In genomic region chr6:31077779-31078178, GRCm38 (mm10) we compare ENCODE assay signal across 12 mouse cellular contexts.
DNase-seq lines count a peak whose midpoint lies in the region; ATAC-seq and TF ChIP-seq lines count a peak whose summit lies in the region.
"Had no signal": no experiment of that assay in that cellular context is flagged by ENCODE, and none has a peak within 500 bp of the region (broad histone marks: within the 10 kb centered on the region; RNA-seq: fewer than 3 reads in every experiment).

No protein-coding gene starts in this region.

- no peaks in the 10 kb centered on the region for H3K36me3 ChIP-seq in heart, embryonic 13.5 days
- H3K36me3 ChIP-seq in lung, embryonic 16.5 days (ENCODE audit: control insufficient read depth, insufficient read depth, low read length): no peaks in the 10 kb centered on the region
- H3K36me3 ChIP-seq in stomach, embryonic 16.5 days (ENCODE audit: control insufficient read depth, insufficient read depth, low read length): no peaks in the 10 kb centered on the region
- no peaks in the 10 kb centered on the region for H3K36me3 ChIP-seq in hindbrain, embryonic 14.5 days (replicated peaks; ENCODE audit: control insufficient read depth, insufficient read depth)

- no peak for TF ChIP-seq POLR2A in embryonic fibroblast, embryonic 13.5 days (IDR thresholded peaks at IDR 0.05; ENCODE audit: low read depth, low read length)

- DNase-seq in heart, adult 9 months (ENCODE audit: low spot score in 2 of 2): no peak
- DNase-seq in lung, postnatal 4 days: no peak
- no peak for DNase-seq in hindbrain, embryonic 14.5 days (ENCODE audit: low spot score)
- no peak for DNase-seq in left cerebral cortex, postnatal 25 days (ENCODE audit: low spot score in 2 of 2)
- DNase-seq: cerebellum, adult 18-20 months; liver, embryonic 13.5 days; thymus, adult 2 months had no signal

- intact Hi-C loops in left cerebral cortex, postnatal 25 days (cut with DNase I): loop anchor here (5.0 kb wide), 2 partner anchors 35 to 100 kb away; no protein-coding TSS in a partner anchor

- peaks cover 73% of the 10 kb centered on the region for H3K4me1 ChIP-seq in heart, embryonic 13.5 days
- H3K4me1 ChIP-seq in lung, embryonic 16.5 days (replicated peaks; ENCODE audit: control insufficient read depth, insufficient read depth, low read length): peaks cover 49% of the 10 kb centered on the region
- peaks cover 61% of the 10 kb centered on the region for H3K4me1 ChIP-seq in embryonic fibroblast, embryonic 13.5 days (ENCODE audit: control insufficient read depth, insufficient read depth, low read length)
- H3K4me1 ChIP-seq in stomach, embryonic 16.5 days (ENCODE audit: control insufficient read depth, insufficient read depth, low read length): peaks cover 44% of the 10 kb centered on the region
- H3K4me1 ChIP-seq in hindbrain, embryonic 14.5 days (replicated peaks; ENCODE audit: control insufficient read depth, insufficient read depth, low read length): 0 out of 2 replicates have a peak, but pooled peaks cover 3% of the 10 kb centered on the region

- H3K9ac ChIP-seq in heart, embryonic 13.5 days: no peak overlapping the region
- H3K9ac ChIP-seq in lung, embryonic 16.5 days (ENCODE audit: low read length): no peak overlapping the region
- no peak overlapping the region for H3K9ac ChIP-seq in stomach, embryonic 16.5 days (ENCODE audit: low read length)
- H3K9ac ChIP-seq in hindbrain, embryonic 14.5 days: no peak overlapping the region
- H3K9ac ChIP-seq: liver, embryonic 13.5 days had no signal

- no peak overlapping the region for H3K4me2 ChIP-seq in heart, embryonic 13.5 days
- no peak overlapping the region for H3K4me2 ChIP-seq in lung, embryonic 16.5 days (ENCODE audit: low read depth, low read length)
- H3K4me2 ChIP-seq in stomach, embryonic 16.5 days (ENCODE audit: low read depth, low read length): no peak overlapping the region
- H3K4me2 ChIP-seq in hindbrain, embryonic 14.5 days (replicated peaks): no peak overlapping the region
- H3K4me2 ChIP-seq: liver, embryonic 13.5 days had no signal

- no peak for ATAC-seq in heart, embryonic 13.5 days (ENCODE audit: extremely low read depth, insufficient number of reproducible peaks, low FRiP score, low TSS enrichment)
- ATAC-seq in lung, embryonic 16.5 days (ENCODE audit: low read depth): peak; percentile 10; the same call in 1 of the 2 replicates
- no peak for ATAC-seq in stomach, embryonic 16.5 days (ENCODE audit: insufficient read depth, low FRiP score)
- no peak for ATAC-seq in hindbrain, embryonic 14.5 days (ENCODE audit: low FRiP score)

- no peaks in the 10 kb centered on the region for H3K27me3 ChIP-seq in heart, embryonic 13.5 days (replicated peaks)
- H3K27me3 ChIP-seq in lung, embryonic 16.5 days (ENCODE audit: control insufficient read depth, insufficient read depth, low read depth, low read length): no peaks in the 10 kb centered on the region
- H3K27me3 ChIP-seq in stomach, embryonic 16.5 days (ENCODE audit: control insufficient read depth, insufficient read depth, low read length): no peaks in the 10 kb centered on the region
- H3K27me3 ChIP-seq in hindbrain, embryonic 14.5 days (ENCODE audit: control insufficient read depth, insufficient read depth, low read length): no peaks in the 10 kb centered on the region
- H3K27me3 ChIP-seq: liver, embryonic 13.5 days; megakaryocyte, embryonic 14.5 days had no signal

- no peak for TF ChIP-seq CTCF in embryonic fibroblast, embryonic 13.5 days (IDR thresholded peaks at IDR 0.05; ENCODE audit: borderline replicate concordance, insufficient read depth, low read length)

- no peaks in the 10 kb centered on the region for H3K9me3 ChIP-seq in heart, embryonic 13.5 days
- H3K9me3 ChIP-seq in lung, embryonic 16.5 days (ENCODE audit: control insufficient read depth, low read length): no peaks in the 10 kb centered on the region
- H3K9me3 ChIP-seq in stomach, embryonic 16.5 days (replicated peaks; ENCODE audit: control insufficient read depth, low read length): no peaks in the 10 kb centered on the region
- H3K9me3 ChIP-seq in hindbrain, embryonic 14.5 days (ENCODE audit: control insufficient read depth, low read length): no peaks in the 10 kb centered on the region
- H3K9me3 ChIP-seq: liver, embryonic 13.5 days; megakaryocyte, embryonic 14.5 days had no signal

- no peak overlapping the region for H3K4me3 ChIP-seq in heart, embryonic 13.5 days
- H3K4me3 ChIP-seq in lung, embryonic 16.5 days (ENCODE audit: low read length): no peak overlapping the region
- H3K4me3 ChIP-seq in embryonic fibroblast, embryonic 13.5 days (ENCODE audit: insufficient read depth, low read length): no peak overlapping the region
- no peak overlapping the region for H3K4me3 ChIP-seq in stomach, embryonic 16.5 days (replicated peaks; ENCODE audit: low read length)
- H3K4me3 ChIP-seq in hindbrain, embryonic 14.5 days (replicated peaks; ENCODE audit: low read length): no peak overlapping the region
- H3K4me3 ChIP-seq: liver, embryonic 13.5 days had no signal

- H3K27ac ChIP-seq in heart, embryonic 13.5 days (replicated peaks): peak overlapping the region; percentile 53
- peak overlapping the region; percentile 91 for H3K27ac ChIP-seq in lung, embryonic 16.5 days (ENCODE audit: low read length)
- peak overlapping the region; percentile 97 for H3K27ac ChIP-seq in embryonic fibroblast, embryonic 13.5 days (ENCODE audit: insufficient read depth, low read length)
- peak overlapping the region; percentile 68; the same call in 1 of the 2 replicates for H3K27ac ChIP-seq in stomach, embryonic 16.5 days (ENCODE audit: low read length)
- no peak overlapping the region for H3K27ac ChIP-seq in hindbrain, embryonic 14.5 days
- H3K27ac ChIP-seq: liver, embryonic 13.5 days had no signal

- WGBS in heart, embryonic 13.5 days: 63% methylated on average over 9 of the region's 9 CpGs
- 43% methylated on average over 9 of the region's 9 CpGs for WGBS in lung, embryonic 16.5 days
- WGBS in stomach, embryonic 16.5 days: 52% methylated on average over 9 of the region's 9 CpGs
- WGBS in hindbrain, embryonic 14.5 days: 86% methylated on average over 9 of the region's 9 CpGs
